Mouse (Mus musculus): Measurements from ENCODE around the gene Ifnar2. TPM values are rescaled to one million over a fixed set of nuclear protein-coding genes. Genes with fewer than 3 reads are reported as not detected.

Ifnar2 gene
- total RNA-seq, 2 experiments from 2014 or later: 113 to 154 TPM

DNA sequence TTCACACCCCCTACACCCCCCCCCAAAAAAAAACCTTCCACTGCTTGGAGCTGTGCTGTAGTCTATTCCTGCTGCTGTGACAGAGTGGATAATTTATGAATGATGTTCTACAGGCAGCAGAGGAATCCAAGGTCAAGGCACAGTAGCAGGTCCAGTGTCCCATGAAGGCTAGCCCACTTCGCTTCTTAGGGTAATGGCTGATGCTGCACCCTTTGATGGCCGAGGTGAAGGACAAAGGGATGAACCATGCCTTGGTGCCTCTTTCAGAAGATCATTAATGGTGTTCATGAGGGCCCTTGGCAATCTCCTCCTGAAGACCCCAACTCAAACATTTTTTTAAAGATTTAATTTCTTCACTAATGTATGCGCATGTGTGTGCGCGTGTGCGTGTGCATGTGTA is 43.8 kb downstream of the Ifnar2 start:
- ATAC-seq (replicated peaks; ENCODE audit: poor library complexity): no peak

GRCm38 (mm10) chr16:91416938-91417337 is 44.4 kb downstream of the Ifnar2 start:
- ATAC-seq (replicated peaks; ENCODE audit: poor library complexity): peak; percentile 64

DNA sequence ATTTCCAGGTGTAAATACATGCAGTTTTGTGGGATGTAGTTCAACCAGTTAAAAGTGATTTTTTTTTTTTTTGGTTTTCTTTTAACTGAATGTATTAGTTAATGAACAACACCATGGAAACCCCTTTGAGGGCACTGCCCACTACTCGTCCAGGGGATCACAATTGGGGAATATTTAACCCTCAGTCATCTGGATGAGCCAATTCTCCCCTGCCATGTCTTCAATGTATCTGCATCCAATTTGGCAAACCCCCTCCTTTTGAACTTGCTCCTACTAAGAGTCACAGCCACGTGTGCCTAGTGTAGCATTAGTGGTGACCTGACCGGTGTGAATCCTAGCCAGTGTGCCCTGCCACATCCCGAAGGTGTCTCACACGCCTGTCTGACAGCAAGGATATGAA is 45.9 kb downstream of the Ifnar2 start:
- no peak for ATAC-seq (replicated peaks; ENCODE audit: poor library complexity)

- ATAC-seq (replicated peaks; ENCODE audit: poor library complexity): no peak
These were observed 53.2 kb downstream of the Ifnar2 start for GRCm38 (mm10) chr16:91425816-91426215.

DNA sequence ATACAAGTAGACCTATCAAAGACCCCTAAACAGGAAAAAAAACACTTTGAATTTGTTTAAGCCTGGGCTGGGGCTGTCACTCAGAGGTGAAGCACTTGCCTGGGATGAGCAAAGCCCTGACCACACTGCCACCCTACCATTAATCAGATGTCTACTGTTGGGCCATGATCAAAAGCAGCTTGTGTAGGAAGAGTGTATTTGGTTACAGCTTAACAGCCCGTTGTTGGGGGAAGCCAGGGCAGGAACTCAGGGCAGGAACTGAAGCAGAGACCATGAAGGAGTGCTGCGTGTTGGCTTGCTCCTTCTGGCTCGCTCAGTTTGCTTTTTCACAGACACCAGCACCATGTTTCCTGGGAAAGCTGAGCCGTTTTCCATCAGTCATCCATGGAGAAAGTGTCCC is 54.0 kb downstream of the Ifnar2 start:
- no peak for ATAC-seq (replicated peaks; ENCODE audit: poor library complexity)

- no peak for ATAC-seq (replicated peaks; ENCODE audit: poor library complexity)
These were observed 54.9 kb downstream of the Ifnar2 start for GRCm38 (mm10) chr16:91427461-91427860.

GRCm38 (mm10) chr16:91428259-91428865 is 55.8 kb downstream of the Ifnar2 start:
- ATAC-seq (replicated peaks; ENCODE audit: poor library complexity): no peak

DNA sequence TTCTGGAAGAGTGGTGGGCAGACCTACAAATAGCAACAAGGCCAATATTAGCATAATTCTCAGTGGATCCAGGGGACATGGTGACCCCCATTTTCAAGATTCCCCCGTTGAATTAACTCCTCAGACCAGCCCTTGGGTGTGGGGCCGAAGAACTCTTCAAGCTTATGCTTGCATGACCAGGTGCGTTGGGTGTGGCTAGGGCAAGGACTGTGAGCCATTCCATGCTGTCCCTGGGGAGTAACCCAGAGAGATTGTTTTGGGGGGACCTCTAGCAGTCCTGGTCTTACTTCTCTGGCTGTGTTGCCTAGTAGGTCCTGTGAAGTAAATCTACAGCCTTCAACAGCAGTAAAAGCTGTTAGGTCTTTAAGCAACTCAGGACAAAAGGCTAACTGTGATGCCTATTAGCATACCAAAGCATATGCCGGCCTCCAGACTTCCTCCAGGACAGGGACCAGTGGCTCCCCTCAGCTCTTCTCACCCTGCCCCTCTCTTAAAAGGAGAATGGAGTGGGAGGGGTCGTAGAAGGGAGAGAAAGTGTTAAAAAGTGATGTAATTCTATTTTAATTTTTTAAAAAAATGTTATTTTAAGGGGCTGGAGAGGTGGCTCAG is 60.2 kb downstream of the Ifnar2 start:
- no peak for ATAC-seq (replicated peaks; ENCODE audit: poor library complexity)

DNA sequence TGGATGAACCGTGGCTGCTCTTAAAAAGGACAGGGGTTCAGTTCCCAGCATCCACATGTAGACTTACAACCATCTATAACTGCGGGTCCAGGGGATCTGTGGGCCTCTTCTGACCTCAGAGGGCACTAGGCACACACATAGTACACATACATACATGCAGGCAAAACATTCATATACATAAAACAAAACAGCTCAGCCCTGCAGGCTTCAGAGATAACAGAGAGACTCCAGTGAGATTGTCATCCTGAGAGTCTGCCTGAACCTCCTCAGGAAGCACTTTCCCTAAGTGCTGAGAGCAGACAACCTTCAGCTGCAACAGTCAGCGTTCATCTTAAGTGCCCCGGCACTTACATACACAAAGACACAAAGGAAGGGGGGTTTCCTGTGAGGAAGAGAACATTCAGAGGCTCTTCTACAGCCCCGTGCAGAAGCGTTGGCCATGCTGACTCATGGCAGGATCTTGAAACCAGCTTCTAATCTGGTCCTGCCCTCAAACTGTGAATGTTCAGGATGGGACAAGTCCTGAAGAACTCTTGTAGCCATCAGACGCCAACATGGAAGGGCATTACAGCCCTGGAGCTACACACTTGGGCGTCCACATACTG is 60.8 kb downstream of the Ifnar2 start:
- ATAC-seq (replicated peaks; ENCODE audit: poor library complexity): peak; percentile 71

DNA sequence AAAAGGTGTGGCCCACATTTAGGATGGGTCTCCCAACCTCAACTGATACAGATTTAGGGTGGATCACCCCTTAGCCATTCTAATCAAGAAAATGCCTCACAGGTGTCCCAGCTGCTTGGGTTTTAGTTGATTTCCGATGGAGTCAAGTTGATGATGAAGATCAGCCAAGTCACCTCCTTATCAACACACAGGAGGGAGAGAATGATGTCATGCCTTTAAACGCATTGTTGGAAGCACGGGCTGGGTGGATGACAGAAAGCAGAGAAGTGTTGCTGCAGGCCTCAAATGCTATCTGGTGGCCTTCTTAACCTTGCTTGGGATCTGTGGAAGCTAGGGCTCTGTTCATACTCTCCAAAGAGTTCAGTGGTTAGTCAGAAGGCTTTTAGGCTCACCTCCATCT is 61.5 kb downstream of the Ifnar2 start:
- no peak for ATAC-seq (replicated peaks; ENCODE audit: poor library complexity)

GRCm38 (mm10) chr16:91438081-91438480 is 65.5 kb downstream of the Ifnar2 start:
- no peak for ATAC-seq (replicated peaks; ENCODE audit: poor library complexity)

- 0 out of 2 replicates have a peak, but pooled peaks have one; percentile 27 for ATAC-seq (replicated peaks; ENCODE audit: poor library complexity)
These were observed 66.0 kb downstream of the Ifnar2 start for GRCm38 (mm10) chr16:91438599-91438998.

DNA sequence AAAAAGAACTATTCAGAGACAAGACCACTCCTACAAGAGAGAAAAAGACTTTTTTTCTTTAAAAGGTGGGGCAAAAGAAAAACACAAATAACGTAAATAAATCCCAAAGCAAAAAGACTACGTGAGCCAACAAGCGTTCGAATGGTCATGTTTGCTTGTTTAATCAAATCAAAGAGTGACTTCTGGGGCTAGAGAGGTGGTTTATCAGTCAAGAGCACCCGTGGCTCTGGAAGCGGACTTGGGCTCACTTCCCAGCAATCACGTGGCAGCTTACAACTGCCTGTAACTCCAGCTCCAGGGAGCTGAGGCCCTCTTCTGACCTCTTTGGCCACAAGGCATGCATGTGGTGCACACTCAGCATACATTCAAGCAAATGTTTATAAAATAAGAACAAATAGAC is 68.8 kb downstream of the Ifnar2 start:
- ATAC-seq (replicated peaks; ENCODE audit: poor library complexity): peak; percentile 70

- ATAC-seq (replicated peaks; ENCODE audit: poor library complexity): peak; percentile 88
These were observed 69.2 kb downstream of the Ifnar2 start for GRCm38 (mm10) chr16:91441811-91442240.

DNA sequence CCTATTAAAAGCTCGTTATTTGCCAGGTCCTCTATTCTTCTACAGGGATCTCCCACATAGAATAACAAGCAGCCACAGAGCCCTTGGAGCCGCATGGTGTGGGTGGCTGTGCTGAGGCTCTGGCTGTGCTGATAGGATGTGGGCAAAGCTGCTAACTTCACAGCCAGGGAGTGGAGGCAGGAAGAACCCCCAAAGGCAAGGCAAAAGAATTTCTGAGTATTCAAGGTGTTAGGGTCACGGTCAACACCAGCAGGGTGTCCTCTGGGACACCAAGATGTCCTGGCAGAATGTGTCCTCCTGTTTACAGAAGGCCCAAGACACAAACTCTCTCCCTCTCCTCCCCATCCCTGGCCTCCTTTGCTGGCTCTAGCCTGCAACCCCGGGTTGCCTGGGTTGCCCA is 69.9 kb downstream of the Ifnar2 start:
- peak; percentile 38 for ATAC-seq (replicated peaks; ENCODE audit: poor library complexity)

DNA sequence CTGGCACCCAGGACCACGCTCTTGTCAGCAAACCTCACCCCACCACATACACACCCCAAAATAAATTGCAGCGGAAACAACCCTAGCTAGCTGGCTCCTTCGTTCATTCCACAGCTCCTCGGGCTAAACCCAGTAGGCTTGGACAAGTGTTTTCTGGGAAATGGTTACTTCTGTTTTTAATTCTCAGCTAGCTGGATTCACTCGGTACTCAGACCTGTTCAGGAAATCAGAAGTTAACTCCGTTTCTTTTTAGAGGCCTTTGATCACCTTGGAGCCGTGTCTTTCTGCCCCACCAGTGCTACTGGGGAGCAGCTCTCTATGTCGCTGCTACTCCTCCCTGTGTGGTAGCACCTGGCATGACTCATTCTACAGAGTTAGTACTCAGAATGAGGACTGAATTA is 70.6 kb downstream of the Ifnar2 start:
- ATAC-seq (replicated peaks; ENCODE audit: poor library complexity): no peak

DNA sequence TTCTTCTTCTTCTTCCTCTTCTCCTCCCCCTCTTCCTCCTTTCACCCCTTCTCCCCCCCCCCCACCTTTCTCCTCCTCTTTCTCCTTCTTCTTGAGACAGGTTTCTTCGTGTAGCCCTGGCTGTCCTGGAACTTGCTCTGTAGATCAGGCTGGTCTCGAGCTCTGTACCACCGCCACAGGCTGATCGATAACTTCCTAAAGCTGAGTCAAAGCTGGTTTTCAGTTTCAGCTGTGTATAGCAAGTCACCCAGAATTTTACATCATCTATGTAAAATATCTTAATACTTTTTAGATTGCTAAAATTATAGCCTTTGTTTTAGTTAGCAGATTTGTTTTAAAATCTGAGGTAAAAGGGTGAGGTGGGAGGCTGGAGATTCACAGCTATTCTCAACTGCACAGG is 72.3 kb downstream of the Ifnar2 start:
- ATAC-seq (replicated peaks; ENCODE audit: poor library complexity): no peak

DNA sequence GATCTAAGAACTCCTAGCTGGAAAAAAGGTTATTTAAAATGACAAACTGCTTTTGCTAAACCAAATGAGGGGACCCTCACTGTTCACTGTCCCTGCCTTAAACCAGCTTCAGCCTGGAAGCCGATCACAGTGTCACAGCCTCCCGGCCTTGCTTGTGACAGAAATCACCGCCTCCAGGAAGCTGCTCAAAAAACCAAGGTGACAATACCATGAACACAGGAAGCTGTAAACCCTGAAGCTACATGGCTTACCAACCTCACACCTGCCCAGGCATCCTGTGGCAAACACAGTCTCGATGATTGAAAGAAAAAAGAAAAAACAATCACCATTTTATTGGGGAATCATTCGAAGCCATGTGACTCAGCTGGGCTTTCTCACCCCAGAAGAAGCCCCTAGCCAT is 73.0 kb downstream of the Ifnar2 start:
- no peak for ATAC-seq (replicated peaks; ENCODE audit: poor library complexity)

DNA sequence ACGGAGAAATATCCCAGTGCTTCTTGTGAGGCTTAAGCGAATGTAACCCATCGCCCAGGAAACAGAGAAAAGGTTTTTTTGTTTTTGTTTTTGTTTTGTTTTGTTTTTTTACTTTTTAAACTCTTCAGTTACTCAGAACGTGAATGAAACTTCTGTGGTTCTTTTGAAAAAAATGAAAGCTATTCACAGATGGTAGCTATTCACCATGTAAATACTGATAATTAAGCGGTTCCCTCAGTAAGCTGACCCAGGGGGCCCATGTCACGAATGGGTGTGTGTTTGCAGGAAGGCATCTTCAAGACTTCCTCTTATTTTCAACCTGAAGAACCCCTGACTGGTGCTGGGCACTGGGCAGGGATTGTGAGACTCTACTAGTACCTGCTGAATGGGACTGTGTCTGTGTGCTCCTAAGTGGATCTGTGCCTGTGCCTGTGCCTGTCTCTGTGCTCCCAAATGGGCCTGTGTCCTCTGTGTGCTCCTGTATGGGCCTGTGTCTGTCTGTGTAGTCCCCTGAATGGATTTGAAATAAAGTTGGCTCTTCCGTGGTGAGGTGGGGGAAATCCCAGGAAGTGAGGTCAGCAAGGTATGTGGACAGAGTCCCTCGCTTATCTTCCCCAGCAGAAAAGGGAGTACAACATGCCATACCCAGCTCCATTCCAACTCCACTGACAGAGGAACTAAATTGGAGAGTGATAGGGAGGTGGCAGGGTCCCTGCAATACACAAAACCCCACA is 74.4 kb downstream of the Ifnar2 start:
- peak; percentile 15 for ATAC-seq (replicated peaks; ENCODE audit: poor library complexity)

DNA sequence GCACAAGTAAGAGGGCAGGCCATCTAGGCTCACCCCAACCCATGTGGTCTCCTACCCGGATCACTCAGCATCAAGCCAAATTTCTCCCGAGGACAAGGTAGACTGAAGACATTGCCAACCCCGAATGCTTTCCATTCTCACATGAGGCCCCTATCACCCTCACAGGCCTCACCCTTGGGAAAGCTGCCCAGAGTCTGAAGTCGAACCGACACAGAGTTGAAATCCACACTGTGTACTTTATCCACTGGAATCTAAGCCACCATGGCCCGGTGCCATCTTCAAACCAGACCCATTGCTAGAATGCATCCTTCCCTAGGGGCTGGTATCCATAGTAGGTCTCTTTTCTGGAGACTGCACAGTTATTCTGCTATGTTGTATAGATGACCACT is 74.9 kb downstream of the Ifnar2 start:
- ATAC-seq (replicated peaks; ENCODE audit: poor library complexity): peak; percentile 17; the same call in 1 of the 2 replicates

- ATAC-seq (replicated peaks; ENCODE audit: poor library complexity): peak; percentile 49
These were observed 75.5 kb downstream of the Ifnar2 start for GRCm38 (mm10) chr16:91448088-91448487.

DNA sequence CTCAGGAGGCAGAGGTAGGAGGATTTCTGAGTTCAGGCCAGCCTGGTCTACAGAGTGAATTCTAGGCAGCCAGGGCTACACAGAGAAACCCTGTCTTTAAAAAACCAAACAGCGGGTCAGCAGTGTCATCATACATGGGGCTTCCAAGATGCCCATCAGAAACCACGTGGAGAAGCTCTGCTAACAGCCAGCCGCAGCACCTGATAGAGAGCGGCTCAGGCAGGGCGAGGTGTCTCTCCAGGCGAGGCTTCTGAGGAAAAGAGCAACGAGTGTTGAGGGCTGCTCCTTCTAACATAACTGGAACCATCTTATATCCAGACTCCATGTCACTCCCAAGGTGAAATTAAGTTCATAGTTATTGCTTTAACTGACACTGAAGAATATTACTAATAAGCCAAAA is 76.3 kb downstream of the Ifnar2 start:
- ATAC-seq (replicated peaks; ENCODE audit: poor library complexity): no peak

All from megakaryocyte progenitor cell, adult 5-6 weeks (primary cell).